Mouse (Mus musculus) embryonic fibroblast, embryonic 13.5 days (primary cell): ENCODE data around the gene Prex1.

Experiments
- CTCF ChIP-seq: IDR thresholded peaks from 2 replicates; pipeline ENCODE4 v1.5.1; 2011; ENCODE audit warnings: mild to moderate bottlenecking, control low read depth, low read length, moderate library complexity, borderline replicate concordance; ENCODE audit not compliant: insufficient read depth
- POLR2A ChIP-seq: IDR thresholded peaks from 2 replicates; pipeline ENCODE4 v1.6.1; 2011; ENCODE audit warnings: low read depth, mild to moderate bottlenecking, control low read depth, low read length, moderate library complexity

DNA sequence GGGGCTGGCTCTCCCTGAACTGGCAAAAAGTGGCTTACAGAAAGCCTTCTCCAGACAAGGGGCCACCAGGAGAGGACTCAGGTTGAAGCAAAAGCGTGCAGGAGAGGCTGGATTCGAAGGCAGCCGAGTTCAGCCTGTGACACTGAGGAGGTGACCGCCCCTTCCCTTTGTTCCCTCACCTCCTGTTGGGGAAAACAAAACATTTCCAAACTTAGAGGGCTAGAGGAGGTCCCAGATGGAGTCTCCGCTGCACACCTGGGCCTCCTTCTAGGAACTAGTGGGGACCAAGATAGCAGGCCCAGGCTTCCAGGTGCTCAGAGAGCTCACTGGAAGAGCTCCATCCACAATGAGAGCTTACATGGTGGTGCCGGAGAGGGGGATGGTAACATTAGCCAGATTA is 161.0 kb downstream of the Prex1 start:
- no peak for TF ChIP-seq CTCF
- no peak for TF ChIP-seq POLR2A
